ENCODE assay signal across 36 mouse cellular contexts in genomic region chr5:17980501-17981121, GRCm38 (mm10). TPM values are rescaled to one million over a fixed set of nuclear protein-coding genes. Genes with fewer than 3 reads are reported as not detected.
DNase-seq lines count a peak whose midpoint lies in the region; ATAC-seq and TF ChIP-seq lines count a peak whose summit lies in the region.
"Had no signal": no experiment of that assay in that cellular context is flagged by ENCODE, and none has a peak within 500 bp of the region (broad histone marks: within the 10 kb centered on the region; RNA-seq: fewer than 3 reads in every experiment).

No protein-coding gene starts in this region.

- ATAC-seq in heart, postnatal 0 days (ENCODE audit: insufficient read depth, low read depth), result no peak
- ATAC-seq: forebrain, embryonic 15.5 days; hindbrain, embryonic 16.5 days; midbrain, embryonic 15.5 days had no signal

- no peaks in the 10 kb centered on the region for H3K36me3 ChIP-seq in heart, postnatal 0 days (replicated peaks; ENCODE audit: control insufficient read depth, insufficient read depth, low read length)
- H3K36me3 ChIP-seq in midbrain, embryonic 10.5 days, result no peaks in the 10 kb centered on the region
- H3K36me3 ChIP-seq: embryonic facial prominence, embryonic 13.5 days; forebrain, embryonic 10.5 days; forebrain, embryonic 15.5 days; heart, embryonic 10.5 days; lung, embryonic 15.5 days; midbrain, embryonic 15.5 days had no signal

- TF ChIP-seq CTCF in heart, postnatal 0 days (IDR thresholded peaks at IDR 0.05; ENCODE audit: low read depth), result no peak

- peak; percentile 54 for TF ChIP-seq EP300 in heart, postnatal 0 days (IDR thresholded peaks at IDR 0.05; ENCODE audit: low read depth)

- H3K9me3 ChIP-seq in heart, postnatal 0 days (replicated peaks; ENCODE audit: control insufficient read depth, low read length), result peaks cover 15% of the 10 kb centered on the region
- H3K9me3 ChIP-seq in midbrain, embryonic 10.5 days (replicated peaks), result no peaks in the 10 kb centered on the region
- H3K9me3 ChIP-seq: embryonic facial prominence, embryonic 13.5 days; forebrain, embryonic 15.5 days; heart, embryonic 10.5 days; lung, embryonic 15.5 days; midbrain, embryonic 15.5 days had no signal

- DNase-seq in heart, postnatal 0 days (ENCODE audit: low spot score), result no peak
- DNase-seq in heart, adult 11 months, result no peak
- peak; percentile 32 for DNase-seq in lung, postnatal 14 days
- DNase-seq in midbrain, embryonic 10.5 days (ENCODE audit: low spot score), result no peak
- no peak for DNase-seq in layer of hippocampus, postnatal 25 days (ENCODE audit: extremely low spot score in 1 of 2, low spot score in 1 of 2)
- DNase-seq in kidney, adult 8-10 months, result no peak
- DNase-seq: adrenal gland, postnatal 10 days; B cell, adult 2 months; cerebellum, adult 11 months; cerebellum, adult 9-11 months; heart, postnatal 10 days; kidney, adult 18-20 months; kidney, postnatal 4 days; liver; spleen, adult 18-20 months; thymus, postnatal 25 days had no signal

- H3K9ac ChIP-seq in heart, postnatal 0 days (replicated peaks; ENCODE audit: low read depth, low read length), result no peak overlapping the region
- H3K9ac ChIP-seq: embryonic facial prominence, embryonic 13.5 days; forebrain, embryonic 15.5 days; liver, embryonic 14.5 days; lung, embryonic 15.5 days; midbrain, embryonic 15.5 days had no signal

- WGBS in heart, postnatal 0 days, result 74% methylated on average over 5 of the region's 5 CpGs
- 91% methylated on average over 5 of the region's 5 CpGs for WGBS in midbrain, embryonic 10.5 days

- H3K4me1 ChIP-seq in heart, postnatal 0 days (ENCODE audit: control insufficient read depth, insufficient read depth), result peaks cover 15% of the 10 kb centered on the region
- peaks cover 7% of the 10 kb centered on the region for H3K4me1 ChIP-seq in brown adipose tissue, adult 24 weeks (ENCODE audit: control insufficient read depth, insufficient read depth, insufficient read length, low read length)
- no peaks in the 10 kb centered on the region for H3K4me1 ChIP-seq in midbrain, embryonic 10.5 days
- H3K4me1 ChIP-seq: embryonic facial prominence, embryonic 13.5 days; forebrain, embryonic 10.5 days; forebrain, embryonic 15.5 days; heart, embryonic 10.5 days; lung, embryonic 15.5 days; megakaryocyte, embryonic 14.5 days; midbrain, embryonic 15.5 days had no signal

- no peaks in the 10 kb centered on the region for H3K27me3 ChIP-seq in heart, postnatal 0 days (ENCODE audit: control insufficient read depth, insufficient read depth, low read length)
- H3K27me3 ChIP-seq in midbrain, embryonic 10.5 days (ENCODE audit: low read depth, poor library complexity, severe bottlenecking), result no peaks in the 10 kb centered on the region
- H3K27me3 ChIP-seq: embryonic facial prominence, embryonic 13.5 days; forebrain, embryonic 15.5 days; lung, embryonic 15.5 days; megakaryocyte, embryonic 14.5 days; midbrain, embryonic 15.5 days had no signal

- H3K4me2 ChIP-seq in heart, postnatal 0 days (ENCODE audit: low read depth, low read length), result no peak overlapping the region
- H3K4me2 ChIP-seq: embryonic facial prominence, embryonic 13.5 days; forebrain, embryonic 15.5 days; lung, embryonic 15.5 days; midbrain, embryonic 15.5 days had no signal

- H3K4me3 ChIP-seq in heart, postnatal 0 days (ENCODE audit: low read depth, low read length), result no peak overlapping the region
- H3K4me3 ChIP-seq in brown adipose tissue, adult 24 weeks (ENCODE audit: insufficient read depth, low read depth, low read length), result no peak overlapping the region
- no peak overlapping the region for H3K4me3 ChIP-seq in midbrain, embryonic 10.5 days
- H3K4me3 ChIP-seq: embryonic facial prominence, embryonic 13.5 days; forebrain, embryonic 10.5 days; forebrain, embryonic 15.5 days; heart, embryonic 10.5 days; lung, embryonic 15.5 days; megakaryocyte, embryonic 14.5 days; midbrain, embryonic 15.5 days had no signal

- peak overlapping the region; percentile 28; the same call in 1 of the 2 replicates for H3K27ac ChIP-seq in heart, postnatal 0 days (ENCODE audit: low read depth)
- H3K27ac ChIP-seq in brown adipose tissue, adult 24 weeks (replicated peaks; ENCODE audit: low read depth, low read length), result peak overlapping the region; percentile 72
- H3K27ac ChIP-seq in midbrain, embryonic 10.5 days (replicated peaks), result no peak overlapping the region
- H3K27ac ChIP-seq: embryonic facial prominence, embryonic 13.5 days; forebrain, embryonic 10.5 days; forebrain, embryonic 15.5 days; liver, embryonic 14.5 days; lung, embryonic 15.5 days; midbrain, embryonic 15.5 days had no signal

RNA-seq across cellular contexts. Expression of gene Gnat3, which starts 18.3 kb away (rescaled TPM):
- total RNA-seq in heart, postnatal 0 days (2014; rRNA removed; ENCODE audit: low replicate concordance), result 0.12 TPM in 1 of 2 replicates, not detected in the other
- polyA plus RNA-seq in heart, postnatal 0 days (2015; fragmentation: Nextera tagmentation; extraction: Ambion mirVana), result 0.11 TPM in 1 of 2 replicates, not detected in the other
- 0.75 TPM in 1 of 2 replicates, not detected in the other for polyA plus RNA-seq in brown adipose tissue, adult 24 weeks (2012; ENCODE audit: insufficient read depth, insufficient read length, missing spikeins)
- polyA plus RNA-seq in midbrain, embryonic 10.5 days (2016; fragmentation: Nextera tagmentation; extraction: Ambion mirVana), result 0.49 and 0.63 TPM in 2 replicates
- total RNA-seq in layer of hippocampus, postnatal 25 days (2021), result not detected
- total RNA-seq: ES-E14; gastrocnemius, adult 18-20 months; layer of hippocampus, adult 8-10 months; left cerebral cortex, postnatal 10 days; neutrophil, adult 5-6 weeks had no signal
- polyA plus RNA-seq: embryonic facial prominence, embryonic 13.5 days; forebrain, embryonic 10.5 days; forebrain, embryonic 15.5 days; frontal cortex, adult 2 months; heart, embryonic 10.5 days; hindbrain, embryonic 16.5 days; intestine, embryonic 14.5 days; kidney, embryonic 16.5 days; limb, embryonic 11.5 days; liver, embryonic 14.5 days; midbrain, embryonic 15.5 days; stomach, embryonic 16.5 days had no signal
